Comparison of ENCODE assay signal across 21 mouse cellular contexts in genomic region chr2:58443163-58443562, GRCm38 (mm10). TPM values are rescaled to one million over a fixed set of nuclear protein-coding genes. Genes with fewer than 3 reads are reported as not detected.
"Had no signal": no experiment of that assay in that cellular context is flagged by ENCODE, and none has a peak within 500 bp of the region (broad histone marks: within the 10 kb centered on the region; RNA-seq: fewer than 3 reads in every experiment).

No protein-coding gene starts in this region.

- H3K4me1 ChIP-seq: kidney, embryonic 15.5 days; limb, embryonic 13.5 days; liver, embryonic 15.5 days; megakaryocyte, embryonic 14.5 days; midbrain, embryonic 12.5 days had no signal

- H3K9me3 ChIP-seq: kidney, embryonic 15.5 days; limb, embryonic 13.5 days; liver, embryonic 15.5 days; midbrain, embryonic 12.5 days had no signal

- DNase-seq: kidney, adult 2 months; kidney, postnatal 25 days; layer of hippocampus, adult 9-11 months; layer of hippocampus, postnatal 36 days; lung, adult 2 months; lung, postnatal 36 days; right cerebral cortex, postnatal 25 days had no signal

- H3K4me3 ChIP-seq: kidney, embryonic 15.5 days; limb, embryonic 13.5 days; liver, embryonic 15.5 days; megakaryocyte, embryonic 14.5 days; midbrain, embryonic 12.5 days had no signal

- H3K4me2 ChIP-seq: kidney, embryonic 15.5 days; limb, embryonic 13.5 days; liver, embryonic 11.5 days; liver, embryonic 15.5 days; midbrain, embryonic 12.5 days had no signal

- ATAC-seq: inflammation-experienced regulatory T-cells, adult 6 months; lung, postnatal 0 days had no signal

- H3K27me3 ChIP-seq: kidney, embryonic 15.5 days; limb, embryonic 13.5 days; liver, embryonic 15.5 days; megakaryocyte, embryonic 14.5 days; midbrain, embryonic 12.5 days had no signal

- H3K27ac ChIP-seq: kidney, embryonic 15.5 days; limb, embryonic 13.5 days; liver, embryonic 15.5 days; midbrain, embryonic 12.5 days had no signal

- H3K9ac ChIP-seq: kidney, embryonic 15.5 days; limb, embryonic 13.5 days; liver, embryonic 15.5 days; midbrain, embryonic 12.5 days had no signal

RNA-seq across cellular contexts. Expression of gene Gm17409, which starts 26.8 kb away (rescaled TPM):
- total RNA-seq: layer of hippocampus, adult 18-20 months; layer of hippocampus, postnatal 36 days; left cerebral cortex, adult 8-10 months; left cerebral cortex, postnatal 25 days; midbrain, postnatal 0 days had no signal
- polyA plus RNA-seq: inflammation-experienced regulatory T-cells, adult 6 months; kidney, adult 2 months; kidney, embryonic 15.5 days; limb, embryonic 13.5 days; liver, embryonic 11.5 days; liver, embryonic 15.5 days; lung, adult 2 months; lung, postnatal 0 days; midbrain, embryonic 12.5 days; midbrain, postnatal 0 days; small intestine, adult 2 months; stomach, embryonic 16.5 days had no signal
